8 mouse cellular contexts compared by ENCODE assay signal in genomic region chr1:91251148-91251650, GRCm38 (mm10). TPM values are rescaled to one million over a fixed set of nuclear protein-coding genes. Genes with fewer than 3 reads are reported as not detected.
DNase-seq lines count a peak whose midpoint lies in the region; ATAC-seq and TF ChIP-seq lines count a peak whose summit lies in the region.

No protein-coding gene starts in this region.

- peaks cover 12% of the 10 kb centered on the region; the same call in 1 of the 2 replicates for H3K4me1 ChIP-seq in spleen, adult 2 months (ENCODE audit: control insufficient read depth, insufficient read depth, insufficient read length)
- H3K4me1 ChIP-seq in embryonic facial prominence, embryonic 13.5 days, result peaks cover 33% of the 10 kb centered on the region
- peaks cover 30% of the 10 kb centered on the region for H3K4me1 ChIP-seq in hindbrain, embryonic 15.5 days (replicated peaks)

- H3K4me2 ChIP-seq in embryonic facial prominence, embryonic 13.5 days, result peak overlapping the region; percentile 70
- peak overlapping the region; percentile 79 for H3K4me2 ChIP-seq in hindbrain, embryonic 15.5 days

- TF ChIP-seq CTCF in spleen, adult 2 months (IDR thresholded peaks at IDR 0.05; ENCODE audit: extremely low read depth, insufficient read depth, insufficient read length, insufficient replicate concordance), result no peak

- H3K9me3 ChIP-seq in embryonic facial prominence, embryonic 13.5 days, result no peaks in the 10 kb centered on the region
- no peaks in the 10 kb centered on the region for H3K9me3 ChIP-seq in hindbrain, embryonic 15.5 days

- no peak for ATAC-seq in embryonic facial prominence, embryonic 13.5 days (ENCODE audit: insufficient number of reproducible peaks, insufficient read depth, low FRiP score, low TSS enrichment, low read depth)
- no peak for ATAC-seq in hindbrain, embryonic 15.5 days (ENCODE audit: low FRiP score, low read depth)

- H3K36me3 ChIP-seq in spleen, adult 2 months (ENCODE audit: control insufficient read depth, insufficient read depth, low read length), result no peaks in the 10 kb centered on the region
- 0 out of 2 replicates have a peak, but pooled peaks cover 3% of the 10 kb centered on the region for H3K36me3 ChIP-seq in embryonic facial prominence, embryonic 13.5 days
- no peaks in the 10 kb centered on the region; the same call in 1 of the 2 replicates for H3K36me3 ChIP-seq in hindbrain, embryonic 15.5 days
- H3K36me3 ChIP-seq in macrophage (ENCODE audit: inconsistent target), result no peaks in the 10 kb centered on the region; the same call in 1 of the 2 replicates

- DNase-seq in spleen, adult 2 months (ENCODE audit: low read depth in 1 of 2, low spot score in 2 of 2), result no peak
- DNase-seq in spleen, postnatal 4 days (ENCODE audit: low spot score in 2 of 2), result no peak
- DNase-seq in frontal cortex, postnatal 25 days (ENCODE audit: low spot score in 2 of 2), result no peak
- no peak for DNase-seq in natural killer cell, adult 2 months (ENCODE audit: low spot score in 2 of 2)
- DNase-seq in thymus, postnatal 14 days, result no peak

- no peaks in the 10 kb centered on the region for H3K27me3 ChIP-seq in spleen, adult 2 months (ENCODE audit: control insufficient read depth, insufficient read depth, low read length)
- no peaks in the 10 kb centered on the region for H3K27me3 ChIP-seq in embryonic facial prominence, embryonic 13.5 days
- H3K27me3 ChIP-seq in hindbrain, embryonic 15.5 days, result no peaks in the 10 kb centered on the region

- peak overlapping the region; percentile 74; the same call in 1 of the 2 replicates for H3K27ac ChIP-seq in spleen, adult 2 months (ENCODE audit: insufficient read depth, low read length)
- no peak overlapping the region for H3K27ac ChIP-seq in embryonic facial prominence, embryonic 13.5 days
- H3K27ac ChIP-seq in hindbrain, embryonic 15.5 days (replicated peaks), result no peak overlapping the region; the same call in 1 of the 2 replicates
- H3K27ac ChIP-seq in macrophage, result peak overlapping the region; percentile 85

- peak overlapping the region; percentile 91 for H3K4me3 ChIP-seq in spleen, adult 2 months (ENCODE audit: extremely low read depth, insufficient read depth, insufficient read length)
- H3K4me3 ChIP-seq in embryonic facial prominence, embryonic 13.5 days, result peak overlapping the region; percentile 100
- peak overlapping the region; percentile 88 for H3K4me3 ChIP-seq in hindbrain, embryonic 15.5 days
- H3K4me3 ChIP-seq in macrophage (ENCODE audit: inconsistent target), result peak overlapping the region; percentile 82

- peaks cover 53% of the 10 kb centered on the region for H3K79me2 ChIP-seq in macrophage (ENCODE audit: inconsistent target)

- peak overlapping the region; percentile 97 for H3K9ac ChIP-seq in embryonic facial prominence, embryonic 13.5 days
- H3K9ac ChIP-seq in hindbrain, embryonic 15.5 days, result peak overlapping the region; percentile 96

- WGBS in spleen, adult 2 months, result 18% methylated on average over 5 of the region's 5 CpGs
- 48% methylated on average over 5 of the region's 5 CpGs for WGBS in embryonic facial prominence, embryonic 13.5 days
- WGBS in hindbrain, embryonic 15.5 days, result 55% methylated on average over 5 of the region's 5 CpGs
- WGBS in macrophage (ENCODE audit: missing documents), result 6% methylated on average over 5 of the region's 5 CpGs

- TF ChIP-seq POLR2A in spleen, adult 2 months (IDR thresholded peaks at IDR 0.05; ENCODE audit: low read depth, low read length), result no peak

RNA-seq across cellular contexts. Expression of gene Ube2f, which starts 1.1 kb away (rescaled TPM):
- 28.6 and 31.8 TPM in 2 replicates for polyA plus RNA-seq in spleen, adult 2 months (2012; rRNA removed)
- 70.5 and 73.8 TPM in 2 replicates for polyA plus RNA-seq in embryonic facial prominence, embryonic 13.5 days (2015; fragmentation: Nextera tagmentation; extraction: Ambion mirVana)
- polyA plus RNA-seq in hindbrain, embryonic 15.5 days (2015; fragmentation: Nextera tagmentation; extraction: Ambion mirVana), result 56.4 and 59.4 TPM in 2 replicates
- total RNA-seq in macrophage (2018; cell fraction: chromatin; rRNA removed), result 100 to 1,000 TPM; 185 to 808 (median 305) TPM
- 100 to 1,000 TPM in 14 of 26 experiments, 10 to 100 TPM in 12; 74.8 to 226 (median 103) TPM for total RNA-seq in macrophage (2018; cell fraction: cytosol; rRNA removed)
- total RNA-seq in macrophage (2018; cell fraction: nucleus; rRNA removed), result 100 to 1,000 TPM; 103 to 566 (median 169) TPM
- polyA plus RNA-seq in macrophage (2018), result 70.3 to 99.4 TPM (median 73.8 TPM) in 3 replicates

RNA-seq across cellular contexts. Expression of gene Scly, which starts 46.9 kb away (rescaled TPM):
- polyA plus RNA-seq in spleen, adult 2 months (2012; rRNA removed), result 20.9 and 25.3 TPM in 2 replicates
- polyA plus RNA-seq in embryonic facial prominence, embryonic 13.5 days (2015; fragmentation: Nextera tagmentation; extraction: Ambion mirVana), result 11.3 and 11.5 TPM in 2 replicates
- 11.9 and 13.5 TPM in 2 replicates for polyA plus RNA-seq in hindbrain, embryonic 15.5 days (2015; fragmentation: Nextera tagmentation; extraction: Ambion mirVana)
- total RNA-seq in macrophage (2018; cell fraction: chromatin; rRNA removed), result 100 to 1,000 TPM in 15 of 26 experiments, 10 to 100 TPM in 11; 44.5 to 174 (median 110) TPM
- total RNA-seq in macrophage (2018; cell fraction: cytosol; rRNA removed), result 10 to 100 TPM; 45.3 to 87.4 (median 68.4) TPM
- total RNA-seq in macrophage (2018; cell fraction: nucleus; rRNA removed), result 100 to 1,000 TPM in 1 of 26 experiments, 10 to 100 TPM in 25; 30.3 to 115 (median 71.1) TPM
- 58.6 to 82.9 TPM (median 66.5 TPM) in 3 replicates for polyA plus RNA-seq in macrophage (2018)

Comparison
In these comparisons a context has a peak if more than half of its experiments do, and no peak if none do; other contexts are left out.
1. H3K27ac ChIP-seq: peak in spleen, adult 2 months (single experiment) and macrophage (single experiment); none in embryonic facial prominence, embryonic 13.5 days (single experiment) and hindbrain, embryonic 15.5 days (single experiment).
2. Peak in every context shown above with its lines, with median percentiles within 50 percentile points of each other: H3K4me3 ChIP-seq.